Mouse (Mus musculus) hindlimb bud, embryonic 11.5 days (tissue): ENCODE data around the gene Prkab2.

Experiments used
- DNase-seq: peaks from one replicate; pipeline ENCODE4 v3.0.0-alpha.2; 2012; ENCODE audit warnings: low read depth, low spot score; ENCODE audit errors: extremely low spot score

Gene Prkab2

GRCm38 (mm10) chr3:97649469-97649868 is 8.5 kb upstream of the Prkab2 start:
- no peak for DNase-seq

GRCm38 (mm10) chr3:97651604-97652003 is 6.4 kb upstream of the Prkab2 start:
- DNase-seq = no peak

- no peak for DNase-seq
These were observed 4.2 kb upstream of the Prkab2 start for GRCm38 (mm10) chr3:97653781-97654180.

- no peak for DNase-seq
These were observed 3.1 kb upstream of the Prkab2 start for GRCm38 (mm10) chr3:97654901-97655300.

- DNase-seq = no peak
These were observed 617 bp downstream of the Prkab2 start for GRCm38 (mm10) chr3:97658426-97659193.

- DNase-seq = no peak
These were observed 1.8 kb downstream of the Prkab2 start for GRCm38 (mm10) chr3:97659746-97660145.

GRCm38 (mm10) chr3:97661206-97661605 is 3.2 kb downstream of the Prkab2 start:
- DNase-seq = no peak

- DNase-seq = no peak
These were observed 7.5 kb downstream of the Prkab2 start for GRCm38 (mm10) chr3:97665525-97665924.

- no peak for DNase-seq
These were observed 8.2 kb downstream of the Prkab2 start for GRCm38 (mm10) chr3:97666154-97666553.

GRCm38 (mm10) chr3:97667093-97667675 is 9.2 kb downstream of the Prkab2 start:
- no peak for DNase-seq

GRCm38 (mm10) chr3:97674644-97675110 is 16.7 kb downstream of the Prkab2 start, which contains the start of gene Gm17651:
Gene Gm17651 (minus strand): TSS chr3:97674694.
- DNase-seq = no peak

- DNase-seq = no peak
These were observed 18.1 kb downstream of the Prkab2 start for GRCm38 (mm10) chr3:97676126-97676525.

GRCm38 (mm10) chr3:97678416-97678815 is 20.4 kb downstream of the Prkab2 start:
- DNase-seq = no peak

- no peak for DNase-seq
These were observed 22.8 kb downstream of the Prkab2 start for GRCm38 (mm10) chr3:97680631-97681320.

GRCm38 (mm10) chr3:97681321-97682158 is 23.5 kb downstream of the Prkab2 start:
- DNase-seq = no peak

GRCm38 (mm10) chr3:97682159-97682502 is 24.1 kb downstream of the Prkab2 start:
- no peak for DNase-seq

GRCm38 (mm10) chr3:97682576-97682975 is 24.6 kb downstream of the Prkab2 start:
- DNase-seq = no peak

GRCm38 (mm10) chr3:97683560-97684195 is 25.7 kb downstream of the Prkab2 start:
- no peak for DNase-seq

- no peak for DNase-seq
These were observed 28.6 kb downstream of the Prkab2 start for GRCm38 (mm10) chr3:97686372-97687117.

GRCm38 (mm10) chr3:97689289-97689688 is 31.3 kb downstream of the Prkab2 start:
- no peak for DNase-seq
